Mouse (Mus musculus): ENCODE results near the gene Cage1.

Cage1 gene

DNA sequence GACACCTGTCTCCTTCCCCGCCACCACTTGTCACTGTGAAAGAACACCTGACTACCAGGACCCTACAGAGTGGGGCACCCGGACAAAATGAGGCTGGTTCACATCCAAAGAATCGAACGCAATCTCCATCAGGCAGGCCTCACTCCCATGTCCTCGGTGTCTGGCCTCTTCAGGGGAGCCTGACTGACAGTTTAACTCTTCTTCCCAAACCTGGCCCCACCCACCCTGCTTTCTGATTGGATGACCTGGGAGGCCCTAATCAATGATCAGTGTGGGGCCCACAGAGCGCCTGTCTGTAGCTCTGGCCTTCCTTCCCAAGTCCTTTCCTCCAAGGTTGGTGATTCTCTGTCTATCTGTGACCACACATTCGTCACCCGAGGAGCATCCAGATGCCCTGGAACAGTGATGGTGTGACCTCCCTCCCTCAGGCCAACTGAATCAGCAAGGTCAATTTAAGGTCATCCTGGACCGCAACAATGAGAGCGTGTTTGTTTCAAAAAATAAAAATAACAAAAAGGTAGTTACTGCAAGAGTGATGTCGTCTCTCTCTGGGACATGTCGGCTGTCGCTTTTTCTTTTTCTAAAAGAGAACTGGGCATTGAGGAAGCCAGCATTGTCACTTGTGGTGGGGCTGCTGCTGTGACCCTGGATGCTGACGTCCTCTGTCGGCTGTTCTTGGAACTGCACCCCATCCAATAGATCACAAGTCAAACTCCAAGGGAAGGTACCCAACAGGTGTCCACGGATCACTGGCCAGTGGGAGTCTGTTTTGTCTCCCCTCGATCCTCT, 71.5 kb downstream of the Cage1 start:
- DNase-seq (ENCODE audit: low spot score in 2 of 2) = no peak

DNA sequence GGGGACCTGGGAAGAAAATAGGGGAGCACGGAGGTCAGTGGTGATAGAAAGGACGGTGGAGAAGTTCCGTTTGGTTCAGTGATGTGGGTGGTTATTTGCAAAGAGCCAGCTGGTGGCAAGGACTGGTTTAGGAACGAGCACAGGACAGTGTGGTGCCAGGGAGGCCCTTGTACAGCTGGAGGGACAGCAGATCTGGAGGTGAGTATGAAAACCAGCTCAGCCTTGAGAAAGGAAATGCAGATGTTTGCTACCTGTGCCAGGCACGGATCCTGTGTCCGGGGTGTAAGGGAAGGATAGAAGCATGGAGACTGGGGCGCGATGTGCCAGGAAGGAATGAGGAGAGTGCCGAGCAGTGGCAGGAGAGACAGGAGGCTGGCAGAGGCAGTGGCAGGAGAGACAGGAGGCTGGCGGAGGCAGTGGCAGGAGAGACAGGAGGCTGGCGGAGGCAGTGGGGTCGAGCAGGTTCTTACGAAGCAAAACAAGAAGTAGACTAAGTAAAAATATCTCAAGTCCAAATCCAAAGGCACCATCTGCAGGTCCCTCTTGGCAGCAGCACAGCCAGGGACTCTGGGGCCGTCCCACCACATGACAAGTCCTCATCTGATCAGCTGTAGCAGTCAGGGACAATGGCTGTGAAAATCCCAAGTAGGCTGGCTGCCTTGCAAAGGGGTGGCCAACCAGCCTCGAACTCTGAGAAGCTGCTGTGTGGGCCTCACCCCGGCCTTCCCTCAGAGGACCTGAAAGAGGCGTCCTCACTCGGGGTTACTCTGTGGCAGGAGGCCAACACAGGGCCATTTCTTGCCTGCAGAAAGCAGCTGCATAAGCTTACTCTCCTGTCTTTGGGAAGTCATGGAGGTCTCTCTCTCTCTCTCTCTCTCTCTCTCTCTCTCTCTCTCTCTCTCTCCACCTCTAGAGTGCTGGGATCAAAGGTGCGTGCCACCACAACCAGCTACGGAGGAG, 72.5 kb downstream of the Cage1 start:
- peak in 1 of 2 experiments; percentile 38 for DNase-seq (ENCODE audit: low spot score in 2 of 2)

DNA sequence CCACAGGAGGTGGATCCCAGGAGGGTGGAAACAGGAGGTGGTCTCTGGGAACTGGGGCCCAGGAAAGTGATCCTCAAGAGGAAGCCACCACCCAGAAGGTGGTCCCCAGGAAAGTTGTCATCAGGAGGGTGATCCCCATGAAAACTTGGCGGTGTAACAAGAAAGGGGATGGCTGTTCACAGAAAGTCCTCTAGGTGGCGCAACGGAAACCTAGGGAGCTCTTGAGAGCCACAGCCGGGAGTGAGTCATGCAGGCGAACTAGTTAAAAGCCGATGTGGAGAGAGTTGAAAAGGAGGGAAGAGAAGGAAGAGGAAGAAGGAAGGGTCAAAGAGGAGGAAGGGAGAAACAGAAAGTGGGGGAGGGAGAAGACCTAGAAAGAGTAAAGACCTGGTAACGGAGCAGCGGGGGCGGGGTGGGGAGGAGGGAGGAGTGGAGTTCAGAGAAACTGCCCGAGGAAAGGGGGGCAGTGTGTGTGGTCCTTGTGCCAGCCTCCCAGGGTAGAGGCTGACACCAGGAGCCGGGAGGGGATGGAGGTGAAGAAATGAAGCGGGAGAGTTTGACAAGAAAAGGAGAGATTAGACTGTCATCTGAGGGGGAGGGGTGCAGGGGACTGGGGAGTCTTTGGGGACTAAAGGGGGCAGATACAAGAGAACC, 73.4 kb downstream of the Cage1 start:
- DNase-seq (ENCODE audit: low spot score in 2 of 2) = peak; percentile 65 to 71

DNA sequence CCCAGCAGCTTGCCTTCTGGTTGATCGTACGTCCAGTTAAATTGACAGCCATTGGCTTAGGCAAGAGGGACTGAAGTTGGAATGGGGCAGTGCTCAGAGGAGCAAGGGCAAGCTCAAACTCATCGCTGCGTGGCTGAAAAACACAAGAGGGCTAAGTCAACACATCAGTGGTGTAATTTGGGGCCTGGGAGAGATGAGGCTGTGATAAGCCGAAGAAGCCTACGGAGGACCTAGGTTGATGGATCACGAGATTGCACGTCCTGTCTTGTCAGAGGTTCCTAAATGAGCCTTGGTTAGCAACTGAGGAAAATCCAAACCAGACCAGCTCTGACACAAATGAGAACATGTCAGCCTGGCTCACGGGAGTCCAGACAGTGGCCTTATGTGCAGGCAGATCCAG, 74.3 kb downstream of the Cage1 start:
- DNase-seq (ENCODE audit: low spot score in 2 of 2) = no peak

DNA sequence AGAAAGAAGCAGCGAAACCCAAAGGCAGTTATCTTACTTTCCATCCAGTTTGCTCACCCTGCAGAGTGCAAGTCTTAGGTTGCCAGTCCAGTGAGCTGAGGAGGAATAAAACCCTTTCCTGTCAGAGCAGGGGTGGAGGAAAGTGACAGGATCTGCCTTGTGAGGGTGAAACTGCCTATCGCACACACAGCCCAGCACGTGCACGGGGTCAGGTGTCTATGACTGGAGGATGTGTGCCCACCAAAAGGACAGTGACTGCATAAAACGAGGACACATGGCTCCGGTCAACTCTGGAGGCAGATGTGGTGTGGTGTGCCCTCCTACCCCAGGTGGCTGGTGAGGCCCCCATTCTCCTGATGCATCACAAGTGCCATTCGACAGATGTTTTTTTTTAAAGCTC, 76.9 kb downstream of the Cage1 start:
- DNase-seq (ENCODE audit: low spot score in 2 of 2) = no peak

DNA sequence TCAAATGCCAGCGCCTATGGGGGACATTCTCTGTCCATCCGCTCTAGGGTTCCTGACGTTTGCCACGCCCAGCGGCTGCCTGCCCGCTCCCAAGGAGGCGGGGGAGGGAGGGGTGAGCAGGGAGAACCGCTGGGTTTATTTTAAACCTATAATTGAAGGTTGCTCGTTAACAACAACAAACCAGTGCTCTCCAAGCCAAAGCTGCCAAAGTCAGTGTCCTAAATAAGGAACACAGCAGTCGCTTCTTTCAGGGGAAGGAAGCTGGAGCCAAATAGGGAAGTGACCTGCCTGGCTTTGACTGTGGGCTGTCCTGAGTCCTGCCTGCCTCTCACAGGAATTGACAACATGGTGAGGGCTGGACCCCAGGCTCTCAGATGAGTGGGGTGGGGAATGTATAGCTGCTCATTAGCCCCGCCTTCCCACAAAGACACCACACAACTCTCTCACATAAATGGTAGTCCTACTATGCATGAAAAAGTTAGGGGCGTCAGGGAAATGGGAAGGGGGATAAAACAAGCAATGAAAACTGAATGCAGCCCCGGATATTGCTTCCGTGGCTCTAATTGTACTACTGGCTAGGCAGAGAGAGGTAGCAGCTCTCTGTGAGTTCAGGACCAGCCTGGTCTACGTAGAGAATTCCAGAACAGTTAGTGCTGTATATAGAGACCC, 77.5 kb downstream of the Cage1 start:
- DNase-seq (ENCODE audit: low spot score in 2 of 2) = no peak

DNA sequence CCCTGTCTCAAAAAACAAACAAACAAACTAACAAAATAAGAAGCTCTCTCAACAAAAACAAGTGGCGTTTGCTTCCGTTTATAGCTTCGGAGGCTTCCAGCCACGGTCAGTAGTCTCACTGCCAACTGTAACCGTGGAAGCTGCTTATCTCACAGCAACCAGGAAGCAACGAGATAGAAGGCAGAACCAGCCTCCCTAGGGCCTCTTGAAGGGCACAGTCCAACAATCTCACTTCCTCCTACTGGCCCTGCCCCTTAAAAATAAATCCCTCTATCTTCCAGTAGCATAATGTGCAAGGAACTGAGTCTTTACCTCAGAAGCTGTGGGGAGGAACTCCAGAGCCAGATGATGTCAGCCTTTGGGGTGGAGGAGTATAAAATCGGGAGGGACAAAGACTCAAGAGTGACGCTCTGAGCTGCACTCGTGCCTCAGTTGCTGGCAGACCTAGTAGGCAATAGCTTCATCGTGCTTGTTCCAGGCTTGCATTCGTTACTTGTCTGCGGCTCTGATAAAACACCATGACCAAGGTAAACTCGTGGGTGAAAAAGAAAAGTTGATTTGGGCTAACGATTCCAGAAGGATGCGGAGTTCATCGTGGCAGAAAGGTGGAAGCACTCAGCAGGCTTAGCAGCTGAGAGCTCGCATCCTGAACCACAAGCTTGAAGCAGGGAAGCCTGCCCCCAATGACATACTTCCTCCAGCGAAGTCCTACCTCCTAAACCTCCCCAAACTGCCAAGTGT, 78.2 kb downstream of the Cage1 start:
- no peak for DNase-seq (ENCODE audit: low spot score in 2 of 2)
